Mouse (Mus musculus) heart, embryonic 11.5 days (tissue): ENCODE data around the gene Cnnm4. TPM values are rescaled to one million over a fixed set of nuclear protein-coding genes. Genes with fewer than 3 reads are reported as not detected.

Experiments used
- ATAC-seq: fragments of 200-750 bp; cut with Nextera tagmentation; replicated peaks from 2 replicates; pipeline ENCODE4 v1.8.0; 2017; ENCODE audit warnings: moderate library complexity; ENCODE audit not compliant: insufficient number of reproducible peaks, low FRiP score, low TSS enrichment
- H3K27ac ChIP-seq: fragments of 300-500 bp; sonication (generic); 2 replicates; pipeline ENCODE4 v1.5.1; 2014; ENCODE audit warnings: mild to moderate bottlenecking, low read depth, low read length
- H3K27me3 ChIP-seq: fragments of 300-500 bp; sonication (generic); 2 replicates; pipeline ENCODE4 v1.6.1; 2014; ENCODE audit warnings: mild to moderate bottlenecking, low read length, mixed read lengths; ENCODE audit not compliant: control insufficient read depth, insufficient read depth
- H3K36me3 ChIP-seq: fragments of 300-500 bp; sonication (generic); 2 replicates; pipeline ENCODE4 v1.6.1; 2014; ENCODE audit warnings: mild to moderate bottlenecking, low read length, moderate library complexity, mixed read lengths; ENCODE audit not compliant: control insufficient read depth, insufficient read depth
- H3K4me1 ChIP-seq: fragments of 300-500 bp; sonication (generic); 2 replicates; pipeline ENCODE4 v1.6.1; 2014; ENCODE audit warnings: low read length; ENCODE audit not compliant: control insufficient read depth, insufficient read depth
- H3K4me2 ChIP-seq: fragments of 300-500 bp; sonication (generic); 2 replicates; pipeline ENCODE4 v1.6.1; 2014; ENCODE audit warnings: mild to moderate bottlenecking, moderate library complexity
- H3K4me3 ChIP-seq: fragments of 300-500 bp; sonication (generic); 2 replicates; pipeline ENCODE4 v1.5.1; 2014; ENCODE audit warnings: low read depth, low read length
- H3K9ac ChIP-seq: fragments of 300-500 bp; sonication (generic); 2 replicates; pipeline ENCODE4 v1.6.1; 2014; ENCODE audit warnings: mild to moderate bottlenecking, low read depth, low read length, moderate library complexity
- H3K9me3 ChIP-seq: fragments of 300-500 bp; sonication (generic); replicated peaks from 2 replicates; pipeline ENCODE4 v1.6.1; 2016; ENCODE audit warnings: low read length; ENCODE audit not compliant: control insufficient read depth
- WGBS: fragments of 180-500 bp; shearing (Covaris S2); extraction: QIAGEN DNeasy Blood & Tissue Kit; methylation state at CpG from one replicate; pipeline ENCODE4 v1.1.7; 2014; ENCODE audit not compliant: insufficient replicate concordance; 5-methylcytosine and 5-hydroxymethylcytosine counted together
- polyA plus RNA-seq: library from polyadenylated mRNA; unstranded; fragments of >200 nt; fragmentation: Nextera tagmentation; extraction: Ambion mirVana; gene quantifications from 2 replicates; pipeline ENCODE4 v1.2.1, GENCODE M21; 2014

Cnnm4 gene
- polyA plus RNA-seq, 1 experiment from 2014 or later, result 6.9 TPM

DNA sequence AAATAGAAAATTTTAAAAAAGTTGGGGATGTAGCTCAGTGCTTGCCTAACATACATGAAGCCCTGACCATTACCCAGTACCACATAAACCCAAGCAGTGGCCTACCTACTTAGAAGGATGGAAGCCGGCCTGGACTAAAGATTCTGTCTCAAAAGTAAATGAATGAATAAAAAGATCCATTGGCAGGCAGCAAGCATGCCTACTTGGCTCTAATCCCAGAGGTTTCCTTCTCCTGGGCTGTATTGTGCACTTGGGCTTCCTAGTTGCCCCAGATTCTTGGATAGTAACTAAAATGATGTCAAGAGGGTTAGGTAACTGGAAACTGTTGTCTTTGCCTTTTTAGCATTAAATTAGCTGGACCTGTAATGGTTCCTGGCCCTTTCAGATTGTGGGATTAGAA, 41.9 kb downstream of the Cnnm4 start:
- Histone ChIP-seq H3K27ac (no peak overlapping the region), H3K9me3 (no peaks in the 10 kb centered on the region), H3K27me3 (no peaks in the 10 kb centered on the region), H3K36me3 (no peaks in the 10 kb centered on the region), H3K4me2 (peak overlapping the region; percentile 97), H3K9ac (peak overlapping the region; percentile 90; the same call in 1 of the 2 replicates), H3K4me1 (peaks cover 12% of the 10 kb centered on the region), H3K4me3 (peak overlapping the region; percentile 98)
- WGBS, result 15% methylated on average over 1 of the region's 1 CpGs
- ATAC-seq, result no peak

- Histone ChIP-seq H3K9ac (no peak overlapping the region), H3K27me3 (no peaks in the 10 kb centered on the region), H3K4me3 (peak overlapping the region; percentile 98), H3K9me3 (no peaks in the 10 kb centered on the region), H3K27ac (no peak overlapping the region), H3K4me1 (peaks cover 13% of the 10 kb centered on the region), H3K4me2 (peak overlapping the region; percentile 97), H3K36me3 (no peaks in the 10 kb centered on the region)
- 47% methylated on average over 2 of the region's 2 CpGs for WGBS
- ATAC-seq, result no peak
Measured at GRCm38 (mm10) chr1:36513718-36514117, 42.3 kb downstream of the Cnnm4 start.

DNA sequence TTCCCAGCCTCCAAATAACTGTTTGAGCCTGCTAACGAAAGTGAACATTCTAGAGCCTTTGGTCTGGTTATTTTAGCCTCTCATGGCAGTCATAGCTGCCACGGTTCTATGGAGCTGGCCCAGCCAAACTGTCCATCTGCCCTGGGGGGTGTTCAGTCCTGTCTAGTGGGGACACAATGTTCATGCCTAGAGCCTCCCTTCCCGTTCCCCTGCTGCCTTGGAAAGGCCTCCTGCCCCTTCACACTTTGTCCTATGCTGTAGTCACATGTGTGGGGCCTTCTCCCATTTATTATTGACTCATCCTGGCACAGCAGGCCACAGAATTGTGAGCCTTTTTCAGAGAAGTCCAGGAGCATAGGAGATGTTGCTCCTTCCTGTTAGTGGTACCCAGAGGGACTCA, 46.8 kb downstream of the Cnnm4 start:
- H3K4me1 ChIP-seq, result peaks cover 9% of the 10 kb centered on the region
- no peaks in the 10 kb centered on the region for H3K27me3 ChIP-seq
- ATAC-seq, result no peak
- H3K9ac ChIP-seq, result no peak overlapping the region
- no peaks in the 10 kb centered on the region for H3K9me3 ChIP-seq
- no peak overlapping the region for H3K27ac ChIP-seq
- WGBS, result 88% methylated on average over 3 of the region's 3 CpGs
- no peak overlapping the region for H3K4me2 ChIP-seq
- H3K4me3 ChIP-seq, result no peak overlapping the region
- peaks cover 18% of the 10 kb centered on the region for H3K36me3 ChIP-seq

DNA sequence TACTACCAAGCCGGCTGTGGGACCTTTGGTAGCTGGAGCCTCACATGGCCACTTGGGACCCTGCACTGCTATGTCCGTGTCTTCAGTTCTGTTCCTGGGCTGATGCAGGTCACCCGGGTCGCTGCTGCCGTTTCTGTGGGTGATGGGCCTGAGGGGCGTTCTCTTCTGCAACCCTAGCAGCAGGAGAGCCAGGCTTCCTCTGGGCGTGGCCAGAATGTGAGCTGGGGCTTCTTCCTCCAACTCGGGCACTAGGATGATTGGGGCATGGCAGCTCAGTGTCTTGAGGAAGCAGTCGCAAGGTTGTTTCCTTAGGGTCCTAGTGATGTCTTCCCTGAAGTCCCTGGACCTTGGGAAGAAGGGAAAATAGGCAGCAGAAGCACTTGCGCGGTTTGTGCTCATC, 48.2 kb downstream of the Cnnm4 start:
- no peak for ATAC-seq
- 74% methylated on average over 11 of the region's 11 CpGs for WGBS
- H3K4me1 ChIP-seq, result peaks cover 6% of the 10 kb centered on the region
- no peak overlapping the region for H3K4me3 ChIP-seq
- H3K4me2 ChIP-seq, result no peak overlapping the region
- no peak overlapping the region for H3K9ac ChIP-seq
- H3K9me3 ChIP-seq, result no peaks in the 10 kb centered on the region
- peaks cover 22% of the 10 kb centered on the region for H3K36me3 ChIP-seq
- no peak overlapping the region for H3K27ac ChIP-seq
- H3K27me3 ChIP-seq, result no peaks in the 10 kb centered on the region

GRCm38 (mm10) chr1:36522210-36522609, 50.8 kb downstream of the Cnnm4 start:
- Histone ChIP-seq H3K36me3 (peaks cover 28% of the 10 kb centered on the region), H3K4me1 (peaks cover 3% of the 10 kb centered on the region; the same call in 1 of the 2 replicates), H3K27me3 (no peaks in the 10 kb centered on the region), H3K27ac (no peak overlapping the region), H3K4me3 (no peak overlapping the region), H3K9me3 (no peaks in the 10 kb centered on the region), H3K4me2 (no peak overlapping the region), H3K9ac (no peak overlapping the region)
- 91% methylated on average over 7 of the region's 7 CpGs for WGBS
- no peak for ATAC-seq

DNA sequence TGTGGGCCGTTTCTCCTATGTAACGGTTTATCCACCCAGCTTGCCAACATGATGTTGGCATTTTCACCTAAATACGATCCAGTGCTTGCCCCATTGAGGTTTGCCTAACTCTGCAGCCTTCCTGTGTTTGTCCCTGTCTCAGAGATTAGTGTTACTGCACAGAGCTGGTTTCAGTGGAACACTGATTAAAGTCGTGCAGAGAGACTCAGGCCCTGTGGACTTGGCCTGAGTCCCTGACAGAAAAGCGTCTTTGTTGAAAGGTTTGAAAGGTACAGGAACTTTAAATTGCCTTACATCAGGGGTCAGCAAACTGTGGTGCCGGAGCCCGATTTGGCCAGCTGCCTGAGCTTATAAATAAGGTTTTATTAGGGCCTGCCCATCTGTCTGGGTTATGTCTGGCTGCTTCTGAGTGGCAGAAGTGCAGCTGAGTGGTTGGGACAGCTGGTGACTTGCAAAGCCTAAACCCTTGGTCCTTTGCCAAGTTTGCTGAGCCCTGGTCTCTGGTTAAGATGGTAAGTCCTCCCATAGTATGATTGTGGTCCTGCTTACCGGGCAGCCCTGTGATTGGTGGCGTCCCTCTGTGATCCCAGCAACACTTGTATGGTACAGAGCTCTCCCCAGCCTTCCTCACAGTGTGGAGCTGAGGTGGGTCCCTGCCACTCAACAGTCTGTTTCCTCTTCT, 52.1 kb downstream of the Cnnm4 start:
- Histone ChIP-seq H3K9ac (no peak overlapping the region), H3K4me2 (no peak overlapping the region)

DNA sequence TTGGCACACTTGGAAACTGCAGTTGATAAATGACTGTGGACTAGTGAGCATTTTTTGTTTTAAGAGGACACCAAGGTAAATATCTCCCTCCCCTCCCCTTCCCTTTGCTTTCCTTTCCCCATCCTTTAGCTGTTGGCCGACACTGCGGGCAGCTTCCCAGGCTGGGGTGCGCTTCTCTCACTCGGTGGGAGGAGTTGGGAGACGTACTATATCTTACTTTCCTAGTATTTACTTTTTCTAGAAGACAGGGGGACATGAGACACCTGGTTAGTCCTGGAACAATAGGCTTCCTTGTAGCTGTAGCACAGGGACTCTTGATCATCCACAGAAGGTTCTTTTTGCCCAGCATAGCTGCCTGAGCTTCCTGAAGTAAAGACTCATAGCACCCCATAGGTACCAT, 52.6 kb downstream of the Cnnm4 start:
- Histone ChIP-seq H3K4me1 (no peaks in the 10 kb centered on the region), H3K9ac (no peak overlapping the region), H3K27ac (no peak overlapping the region), H3K36me3 (peaks cover 26% of the 10 kb centered on the region), H3K9me3 (no peaks in the 10 kb centered on the region), H3K4me3 (no peak overlapping the region), H3K27me3 (no peaks in the 10 kb centered on the region), H3K4me2 (no peak overlapping the region)
- ATAC-seq, result no peak
- 77% methylated on average over 5 of the region's 5 CpGs for WGBS

More for the DNA sequence above, 52.1 kb downstream of the Cnnm4 start:
- no peak overlapping the region; the same call in 1 of the 2 replicates for H3K27ac ChIP-seq
- ATAC-seq, result no peak; the same call in 1 of the 2 replicates
- H3K36me3 ChIP-seq, result peaks cover 28% of the 10 kb centered on the region
- 79% methylated on average over 9 of the region's 9 CpGs for WGBS
- no peaks in the 10 kb centered on the region for H3K4me1 ChIP-seq
- H3K27me3 ChIP-seq, result no peaks in the 10 kb centered on the region
- no peaks in the 10 kb centered on the region for H3K9me3 ChIP-seq
- H3K4me3 ChIP-seq, result no peak overlapping the region

DNA sequence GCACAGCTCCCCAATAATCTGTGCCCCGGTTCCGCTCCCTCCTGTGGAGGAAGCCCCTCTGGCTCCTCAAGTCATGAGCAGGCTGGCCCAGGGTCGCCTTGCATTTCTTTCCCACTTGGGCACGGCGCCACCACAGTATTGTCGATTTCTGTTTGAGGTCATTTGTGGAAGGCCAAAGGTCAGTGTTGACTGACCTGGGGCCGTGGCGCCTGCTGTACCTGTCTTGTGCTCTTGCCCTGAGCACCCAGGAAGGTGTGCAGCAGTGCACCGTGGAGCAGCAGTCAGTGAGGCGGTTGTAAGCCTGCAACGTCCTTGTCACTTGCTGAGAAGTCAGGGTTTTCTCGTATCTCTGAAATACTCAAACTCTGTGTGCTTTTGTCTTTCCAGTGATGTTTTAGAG, 54.4 kb downstream of the Cnnm4 start:
- H3K27ac ChIP-seq, result no peak overlapping the region
- no peak overlapping the region for H3K4me2 ChIP-seq
- no peak overlapping the region for H3K4me3 ChIP-seq
- no peaks in the 10 kb centered on the region for H3K9me3 ChIP-seq
- no peak for ATAC-seq
- H3K27me3 ChIP-seq, result no peaks in the 10 kb centered on the region
- H3K36me3 ChIP-seq, result peaks cover 14% of the 10 kb centered on the region
- H3K4me1 ChIP-seq, result no peaks in the 10 kb centered on the region
- H3K9ac ChIP-seq, result no peak overlapping the region
- 87% methylated on average over 12 of the region's 12 CpGs for WGBS

- Histone ChIP-seq H3K27ac (no peak overlapping the region), H3K27me3 (no peaks in the 10 kb centered on the region), H3K9ac (no peak overlapping the region), H3K36me3 (peaks cover 10% of the 10 kb centered on the region), H3K4me3 (no peak overlapping the region), H3K9me3 (no peaks in the 10 kb centered on the region), H3K4me1 (peaks cover 2% of the 10 kb centered on the region; the same call in 1 of the 2 replicates), H3K4me2 (no peak overlapping the region)
- WGBS, result 87% methylated on average over 10 of the region's 10 CpGs
- ATAC-seq, result no peak
Measured at GRCm38 (mm10) chr1:36526903-36527302, 55.5 kb downstream of the Cnnm4 start.
